Mouse (Mus musculus) adrenal gland, adult 2 months (tissue): ENCODE data around the gene Eef1e1. TPM values are rescaled to one million over a fixed set of nuclear protein-coding genes. Genes with fewer than 3 reads are reported as not detected.
"Not testable (repeated sequence)": the region's sequence is repeated elsewhere in the genome, so short reads cannot be mapped to it uniquely, and the experiment has no call there.

Experiments
- DNase-seq: peaks from one replicate; pipeline ENCODE4 v3.0.0; 2021
- long read RNA-seq: library from polyadenylated mRNA; stranded (forward); transcript quantifications from one replicate; pipeline ENCODE4 v2.0.0, GENCODE M21; 2021
- polyA plus RNA-seq: library from polyadenylated mRNA; depleted of rRNA; stranded (reverse); fragments of >200 nt; gene quantifications from 2 replicates; pipeline ENCODE4 v1.2.3, GENCODE M21; 2012; rRNA removed
- total RNA-seq, 2 experiments: library from RNA; stranded (reverse); gene quantifications; 2 replicates each; pipeline ENCODE4 v1.2.3; 2021

Eef1e1 gene
- total RNA-seq (10 to 100 TPM; 32.0 to 39.7 TPM), polyA plus RNA-seq (1.5 and 1.7 TPM in 2 replicates)
- long read RNA-seq, transcript Eef1e1-201 (4 exons, 2,553 nt), result major isoform, 36 of 37 reads
- long read RNA-seq, partial matches to known transcripts, result 0 of 37 reads
- long read RNA-seq, other reads (novel, unspliced or antisense), result 1 of 37 reads

- peak; percentile 98 for DNase-seq
Measured at GRCm38 (mm10) chr13:38658528-38659280, at the start of gene Eef1e1. Gene Eef1e1 (minus strand): TSS chr13:38659058.

DNA sequence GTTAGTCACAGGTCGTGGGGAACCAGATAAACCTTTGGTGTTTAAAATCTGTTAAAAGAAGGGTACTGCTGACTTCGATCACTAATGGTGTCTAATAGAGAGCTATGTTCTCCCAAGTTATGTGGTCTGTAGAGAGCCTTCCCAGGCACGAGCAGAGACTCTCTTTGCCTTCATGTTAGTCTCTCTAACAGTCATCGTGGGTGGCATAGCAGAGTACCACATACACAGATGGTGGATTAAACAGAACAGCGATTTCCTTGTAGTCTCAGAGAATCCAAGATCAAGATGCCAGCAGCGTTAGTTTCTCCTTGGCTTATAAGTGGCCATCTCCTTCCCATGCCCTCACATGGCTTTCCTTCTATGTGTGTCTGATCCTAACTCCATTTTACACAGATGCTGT lies 32.0 kb upstream of the Eef1e1 start:
- DNase-seq, result no peak

DNA sequence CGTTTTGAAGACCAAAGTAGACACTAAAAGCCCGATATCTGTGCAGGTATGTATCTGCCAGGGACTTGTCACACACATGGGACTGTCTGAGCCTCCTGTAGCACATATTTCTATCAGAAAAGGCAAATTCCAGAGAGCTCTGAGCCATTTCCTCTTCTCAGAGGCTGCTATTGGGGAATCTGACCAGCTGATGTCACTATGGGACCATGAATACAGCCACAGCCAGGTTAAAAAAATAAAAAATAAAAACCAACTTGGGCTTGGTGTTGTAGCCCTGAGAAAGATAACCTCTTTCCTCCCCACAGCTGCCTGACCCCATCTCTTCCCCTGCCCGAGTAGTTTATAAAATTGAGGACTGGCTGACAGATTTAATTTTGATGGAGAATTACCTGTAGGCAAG lies 31.2 kb upstream of the Eef1e1 start:
- peak; percentile 15 for DNase-seq

DNA sequence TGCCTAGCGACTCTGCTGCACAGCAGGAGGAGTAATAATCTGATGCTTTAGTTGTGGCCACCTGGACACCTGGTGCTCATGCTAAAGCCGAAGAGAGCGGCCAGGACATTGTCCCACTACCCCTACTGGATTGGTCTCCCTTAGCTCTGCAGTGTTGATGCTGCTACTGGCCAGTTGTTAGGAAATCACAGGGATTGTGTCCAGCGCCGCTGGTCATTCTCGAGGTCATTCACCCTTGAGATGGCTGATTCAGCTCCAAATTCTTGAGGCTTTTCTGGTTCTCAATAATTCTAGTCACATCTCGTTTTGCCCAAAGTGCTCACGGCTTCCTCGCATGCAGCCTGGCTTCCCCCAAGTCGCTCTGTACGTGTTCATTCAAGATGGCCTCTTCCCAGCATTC lies 29.9 kb upstream of the Eef1e1 start:
- peak; percentile 10 for DNase-seq

GRCm38 (mm10) chr13:38672336-38672735 lies 13.5 kb upstream of the Eef1e1 start:
- no peak for DNase-seq

DNA sequence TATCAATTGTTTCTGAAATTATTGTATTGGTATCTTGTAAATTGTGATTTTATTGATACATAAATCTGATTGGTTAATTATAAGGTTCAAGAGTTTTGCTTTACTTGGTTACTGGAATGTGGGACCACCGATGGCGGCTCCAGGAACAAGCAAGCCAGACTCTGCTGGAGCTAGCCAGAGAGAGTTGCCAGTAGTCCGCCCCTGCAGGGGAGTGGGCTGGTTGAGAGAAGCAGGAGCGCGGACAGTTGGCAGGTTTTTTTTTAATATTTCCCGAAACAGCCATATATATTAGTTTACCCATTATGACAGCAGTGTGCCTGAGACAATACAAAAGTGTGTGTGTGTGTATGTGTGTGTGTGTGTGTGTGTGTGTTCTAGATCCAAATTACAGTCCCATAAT lies 12.6 kb upstream of the Eef1e1 start:
- not testable (repeated sequence) for DNase-seq

GRCm38 (mm10) chr13:38670051-38670450 lies 11.2 kb upstream of the Eef1e1 start:
- DNase-seq, result no peak

DNA sequence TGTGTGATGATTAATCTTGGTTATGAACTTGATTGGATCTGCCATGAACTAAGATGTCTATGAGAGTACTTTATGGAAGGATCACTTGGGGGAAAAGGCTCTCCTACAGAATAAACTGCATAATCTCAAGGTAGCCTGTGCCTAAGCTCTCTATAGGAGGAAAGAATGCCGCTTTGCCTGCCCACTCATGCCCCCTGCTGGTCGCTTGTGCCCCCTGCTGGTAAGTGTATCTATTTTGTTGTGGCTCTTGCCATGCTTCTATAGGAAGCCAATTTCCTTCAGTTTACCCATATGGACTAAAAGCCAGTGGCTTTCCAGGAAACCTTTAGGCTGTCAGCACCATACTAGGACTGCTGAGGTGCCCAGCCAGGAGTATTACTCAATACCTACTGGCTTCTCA lies 9.7 kb upstream of the Eef1e1 start:
- peak; percentile 47 for DNase-seq

DNA sequence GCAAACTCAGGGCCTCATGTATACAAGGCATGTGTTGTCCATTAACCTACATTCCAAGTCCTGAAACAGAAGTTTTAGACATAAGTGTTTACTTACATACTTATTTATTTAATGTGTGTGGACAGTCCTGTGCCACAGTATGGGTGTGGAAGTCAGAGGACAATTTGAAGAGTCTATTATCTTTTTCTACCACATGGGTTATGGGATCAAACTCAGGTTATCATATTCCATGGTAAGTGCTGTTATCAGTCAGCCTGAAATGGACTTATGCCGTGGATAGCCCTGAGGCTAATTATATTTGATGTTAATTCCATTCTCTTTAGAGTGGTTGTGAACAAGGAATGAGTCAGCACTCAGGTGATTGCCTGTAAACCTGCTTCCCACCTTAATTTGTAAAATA lies 5.9 kb upstream of the Eef1e1 start:
- no peak for DNase-seq

DNA sequence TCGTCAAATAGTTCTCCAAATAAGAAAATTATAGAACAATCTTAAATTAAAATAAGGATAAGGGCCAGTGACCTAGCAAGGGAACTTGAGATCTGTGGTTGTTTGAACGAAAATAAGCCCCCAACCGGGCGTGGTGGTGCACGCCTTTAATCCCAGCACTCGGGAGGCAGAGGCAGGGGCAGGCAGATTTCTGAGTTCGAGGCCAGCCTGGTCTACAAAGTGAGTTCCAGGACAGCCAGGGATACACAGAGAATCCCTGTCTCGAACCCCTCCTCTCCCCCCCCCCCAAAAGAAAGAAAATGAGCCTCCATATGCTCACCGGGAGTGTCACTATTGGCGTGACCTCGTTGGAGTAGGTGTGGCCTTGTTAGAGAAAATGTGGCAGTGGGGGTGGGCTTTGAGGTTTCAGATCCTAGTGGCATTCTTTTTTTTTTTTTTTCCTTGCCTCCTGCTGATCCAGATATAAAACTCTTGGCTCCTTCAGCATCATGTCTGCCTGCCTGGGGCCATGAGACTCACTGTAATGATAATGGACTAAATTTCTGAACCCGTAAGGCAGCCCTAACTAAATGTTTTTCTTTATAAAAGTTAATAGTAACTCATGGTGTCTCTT lies 772 bp upstream of the Eef1e1 start:
- no peak for DNase-seq

- no peak for DNase-seq
Measured at GRCm38 (mm10) chr13:38657865-38658264, 993 bp downstream of the Eef1e1 start.

GRCm38 (mm10) chr13:38650292-38650691 lies 8.6 kb downstream of the Eef1e1 start:
- no peak for DNase-seq

- no peak for DNase-seq
Measured at GRCm38 (mm10) chr13:38649069-38649468, 9.8 kb downstream of the Eef1e1 start.

DNA sequence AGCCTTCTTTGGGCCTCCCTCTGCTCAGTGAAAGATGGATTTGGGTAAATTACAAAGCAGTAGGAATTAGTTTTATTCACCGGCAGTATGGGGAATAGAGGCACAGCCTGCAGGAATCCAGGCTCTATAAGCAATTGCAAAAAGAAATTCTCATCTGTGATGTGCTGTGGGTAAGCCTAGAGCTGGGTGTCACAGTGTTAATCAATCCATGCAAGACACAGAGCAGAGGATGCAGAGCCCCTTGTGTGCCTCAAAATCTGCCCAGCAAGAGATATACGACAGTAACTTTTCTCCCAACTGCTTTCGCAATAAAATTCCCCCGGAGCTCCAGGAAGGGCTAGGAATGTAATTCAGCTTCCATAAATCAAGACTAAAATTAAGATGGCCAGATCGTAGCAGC lies 17.4 kb downstream of the Eef1e1 start:
- DNase-seq, result no peak

DNA sequence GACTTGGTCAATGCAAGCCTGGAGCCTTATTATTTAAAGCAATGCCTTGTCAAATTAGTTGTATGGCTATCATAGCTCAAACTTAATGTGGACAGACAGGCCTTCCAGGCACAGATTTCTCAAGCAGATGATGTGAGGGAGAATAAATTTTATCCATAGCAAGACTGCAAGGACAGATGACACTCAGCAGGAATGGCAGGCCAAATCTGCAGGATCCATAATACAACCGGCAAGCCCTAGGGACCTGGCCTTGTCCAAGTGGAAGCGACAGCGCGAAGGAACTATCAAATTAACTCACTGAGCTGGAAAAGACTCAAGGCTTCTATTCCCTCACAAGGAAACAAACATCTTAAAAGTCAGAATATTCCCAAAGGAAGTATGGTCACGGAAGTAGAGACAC lies 17.9 kb downstream of the Eef1e1 start:
- no peak for DNase-seq

DNA sequence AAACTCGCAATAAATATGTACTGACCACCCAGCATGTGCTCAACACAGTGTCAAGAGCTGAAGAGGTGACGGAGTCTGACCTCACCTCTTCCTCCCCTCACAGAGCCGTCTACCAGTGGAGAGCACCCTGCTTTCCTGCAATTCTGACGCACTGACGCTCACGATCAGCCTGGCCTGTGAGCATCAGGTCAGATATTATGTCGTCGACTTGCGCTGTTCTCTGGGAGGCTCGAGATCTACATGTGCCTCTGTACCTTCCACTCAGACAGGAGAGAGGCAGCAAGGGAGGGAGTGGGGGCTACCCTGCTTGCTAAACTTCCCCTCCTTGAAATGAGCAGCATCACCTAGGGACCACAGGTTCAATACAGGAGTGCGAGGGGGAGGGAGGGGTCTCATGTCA lies 20.2 kb downstream of the Eef1e1 start:
- no peak for DNase-seq

- DNase-seq, result peak; percentile 95
Measured at GRCm38 (mm10) chr13:38634800-38635269, 24.0 kb downstream of the Eef1e1 start, which contains the start of gene Bloc1s5. Gene Bloc1s5 (minus strand): TSS chr13:38635109.

DNA sequence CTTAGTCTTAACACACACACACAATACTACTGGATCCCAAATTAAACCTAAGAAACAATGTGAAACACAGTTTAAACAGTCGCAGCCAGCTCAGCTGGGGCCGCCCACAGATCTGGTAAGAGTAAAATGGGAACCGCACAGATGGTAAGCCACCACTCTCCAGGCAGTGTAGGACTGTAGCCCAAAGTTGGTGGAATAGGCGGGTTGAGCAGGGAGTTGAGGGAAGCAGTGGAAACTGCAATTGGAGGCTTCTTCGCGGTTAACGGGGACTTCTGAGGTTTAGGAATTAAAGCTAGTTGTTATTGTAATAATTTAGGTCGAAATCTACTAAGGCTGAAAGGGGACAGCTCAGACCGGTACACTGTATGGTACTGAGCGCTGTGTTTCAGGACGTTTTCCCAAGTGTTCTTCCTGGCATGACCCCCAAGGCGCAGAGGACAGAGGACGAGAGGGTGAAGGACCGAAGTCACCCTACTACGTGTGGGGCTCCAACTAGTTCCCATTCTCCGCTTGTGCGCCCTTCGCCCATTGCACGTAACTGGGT lies 24.5 kb downstream of the Eef1e1 start:
- no peak for DNase-seq

- no peak for DNase-seq
Measured at GRCm38 (mm10) chr13:38633287-38634000, 25.4 kb downstream of the Eef1e1 start.

GRCm38 (mm10) chr13:38632556-38632955 lies 26.3 kb downstream of the Eef1e1 start:
- no peak for DNase-seq

- DNase-seq, result no peak
Measured at GRCm38 (mm10) chr13:38626229-38626525, 32.7 kb downstream of the Eef1e1 start.

- DNase-seq, result peak; percentile 69
Measured at GRCm38 (mm10) chr13:38625492-38626228, 33.2 kb downstream of the Eef1e1 start.
